Mouse (Mus musculus): Measurements from ENCODE around the gene Trp53tg5. TPM values are rescaled to one million over a fixed set of nuclear protein-coding genes. Genes with fewer than 3 reads are reported as not detected.
A peak's percentile ranks its signal among the peaks of the same experiment; 100 is the strongest.

The Trp53tg5 gene
- polyA plus RNA-seq, 1 experiment from 2014 or later = not detected

- ATAC-seq (ENCODE audit: insufficient read depth) = no peak
Measured at GRCm38 (mm10) chr2:164457942-164458341, 15.6 kb downstream of the Trp53tg5 start.

GRCm38 (mm10) chr2:164456864-164457300 lies 16.6 kb downstream of the Trp53tg5 start, which contains the start of gene Sys1:
Gene Sys1, plus strand, starts transcription at chr2:164456964.
- no peaks in the 10 kb centered on the region for H3K9me3 ChIP-seq (replicated peaks)
- H3K27me3 ChIP-seq = peaks cover 4% of the 10 kb centered on the region; the same call in 1 of the 2 replicates
- H3K27ac ChIP-seq (replicated peaks) = peak within 1 kb of the TSS; percentile 71; the same call in 1 of the 2 replicates
- no peaks in the 10 kb centered on the region for H3K36me3 ChIP-seq (replicated peaks)
- 7% methylated on average over 7 of the region's 7 CpGs for WGBS (ENCODE audit: insufficient replicate concordance)
- ATAC-seq (ENCODE audit: insufficient read depth) = no peak
- H3K4me2 ChIP-seq = peak within 1 kb of the TSS; percentile 23
- no peak within 1 kb of the TSS for H3K4me3 ChIP-seq (replicated peaks)
- no peak within 1 kb of the TSS for H3K9ac ChIP-seq
- H3K4me1 ChIP-seq (replicated peaks) = peaks cover 28% of the 10 kb centered on the region

More at GRCm38 (mm10) chr2:164457942-164458341, 15.6 kb downstream of the Trp53tg5 start:
- H3K9ac ChIP-seq = no peak overlapping the region
- no peak overlapping the region for H3K4me3 ChIP-seq (replicated peaks)
- H3K9me3 ChIP-seq (replicated peaks) = no peaks in the 10 kb centered on the region
- H3K27ac ChIP-seq (replicated peaks) = peak overlapping the region; percentile 71
- H3K4me1 ChIP-seq (replicated peaks) = peaks cover 37% of the 10 kb centered on the region
- H3K27me3 ChIP-seq = peaks cover 4% of the 10 kb centered on the region; the same call in 1 of the 2 replicates
- peak overlapping the region; percentile 23 for H3K4me2 ChIP-seq
- H3K36me3 ChIP-seq (replicated peaks) = no peaks in the 10 kb centered on the region; the same call in 1 of the 2 replicates
- WGBS (ENCODE audit: insufficient replicate concordance) = 46% methylated on average over 7 of the region's 7 CpGs

GRCm38 (mm10) chr2:164456413-164456812 lies 17.1 kb downstream of the Trp53tg5 start:
- peak overlapping the region; percentile 55; the same call in 1 of the 2 replicates for H3K27ac ChIP-seq (replicated peaks)
- H3K9me3 ChIP-seq (replicated peaks) = no peaks in the 10 kb centered on the region
- H3K4me3 ChIP-seq (replicated peaks) = no peak overlapping the region
- no peaks in the 10 kb centered on the region for H3K36me3 ChIP-seq (replicated peaks)
- 59% methylated on average over 1 of the region's 1 CpGs for WGBS (ENCODE audit: insufficient replicate concordance)
- H3K4me2 ChIP-seq = no peak overlapping the region
- H3K9ac ChIP-seq = no peak overlapping the region
- H3K4me1 ChIP-seq (replicated peaks) = peaks cover 23% of the 10 kb centered on the region
- ATAC-seq (ENCODE audit: insufficient read depth) = no peak
- H3K27me3 ChIP-seq = peaks cover 4% of the 10 kb centered on the region; the same call in 1 of the 2 replicates

GRCm38 (mm10) chr2:164455421-164456190 lies 17.9 kb downstream of the Trp53tg5 start:
- H3K36me3 ChIP-seq (replicated peaks) = no peaks in the 10 kb centered on the region
- no peaks in the 10 kb centered on the region for H3K9me3 ChIP-seq (replicated peaks)
- no peak overlapping the region for H3K4me3 ChIP-seq (replicated peaks)
- ATAC-seq (ENCODE audit: insufficient read depth) = no peak
- peaks cover 4% of the 10 kb centered on the region; the same call in 1 of the 2 replicates for H3K27me3 ChIP-seq
- 46% methylated on average over 6 of the region's 6 CpGs for WGBS (ENCODE audit: insufficient replicate concordance)
- H3K27ac ChIP-seq (replicated peaks) = peak overlapping the region; percentile 35
- no peak overlapping the region for H3K4me2 ChIP-seq
- peaks cover 22% of the 10 kb centered on the region; the same call in 1 of the 2 replicates for H3K4me1 ChIP-seq (replicated peaks)
- H3K9ac ChIP-seq = no peak overlapping the region

GRCm38 (mm10) chr2:164454846-164455245 lies 18.7 kb downstream of the Trp53tg5 start:
- Histone ChIP-seq H3K27ac (replicated peaks) (peak overlapping the region; percentile 49), H3K36me3 (replicated peaks) (no peaks in the 10 kb centered on the region)
- ATAC-seq (ENCODE audit: insufficient read depth) = no peak; the same call in 1 of the 2 replicates

GRCm38 (mm10) chr2:164453887-164454500 lies 19.5 kb downstream of the Trp53tg5 start:
- Histone ChIP-seq H3K36me3 (replicated peaks) (no peaks in the 10 kb centered on the region), H3K27me3 (peaks cover 4% of the 10 kb centered on the region; the same call in 1 of the 2 replicates), H3K9ac (no peak overlapping the region), H3K4me2 (no peak overlapping the region), H3K4me3 (replicated peaks) (no peak overlapping the region), H3K27ac (replicated peaks) (peak overlapping the region; percentile 49; the same call in 1 of the 2 replicates), H3K9me3 (replicated peaks) (no peaks in the 10 kb centered on the region), H3K4me1 (replicated peaks) (peaks cover 22% of the 10 kb centered on the region; the same call in 1 of the 2 replicates)
- no peak for ATAC-seq (ENCODE audit: insufficient read depth)
- 50% methylated on average over 7 of the region's 7 CpGs for WGBS (ENCODE audit: insufficient replicate concordance)

More at GRCm38 (mm10) chr2:164454846-164455245, 18.7 kb downstream of the Trp53tg5 start:
- WGBS (ENCODE audit: insufficient replicate concordance) = 39% methylated on average over 10 of the region's 10 CpGs
- peaks cover 4% of the 10 kb centered on the region; the same call in 1 of the 2 replicates for H3K27me3 ChIP-seq
- H3K9me3 ChIP-seq (replicated peaks) = no peaks in the 10 kb centered on the region
- H3K4me3 ChIP-seq (replicated peaks) = no peak overlapping the region
- H3K4me1 ChIP-seq (replicated peaks) = peaks cover 22% of the 10 kb centered on the region; the same call in 1 of the 2 replicates
- no peak overlapping the region for H3K4me2 ChIP-seq
- H3K9ac ChIP-seq = no peak overlapping the region

- Histone ChIP-seq H3K36me3 (replicated peaks) (no peaks in the 10 kb centered on the region), H3K9me3 (replicated peaks) (no peaks in the 10 kb centered on the region), H3K27me3 (peaks cover 4% of the 10 kb centered on the region; the same call in 1 of the 2 replicates), H3K4me2 (no peak overlapping the region), H3K4me3 (replicated peaks) (no peak overlapping the region), H3K4me1 (replicated peaks) (peaks cover 22% of the 10 kb centered on the region; the same call in 1 of the 2 replicates), H3K27ac (replicated peaks) (no peak overlapping the region), H3K9ac (no peak overlapping the region)
- ATAC-seq (ENCODE audit: insufficient read depth) = no peak
- WGBS (ENCODE audit: insufficient replicate concordance) = 58% methylated on average over 14 of the region's 14 CpGs
Measured at GRCm38 (mm10) chr2:164453047-164453757, 20.3 kb downstream of the Trp53tg5 start.

- H3K9me3 ChIP-seq (replicated peaks) = no peaks in the 10 kb centered on the region
- 50% methylated on average over 13 of the region's 13 CpGs for WGBS (ENCODE audit: insufficient replicate concordance)
- no peak overlapping the region for H3K9ac ChIP-seq
- H3K4me2 ChIP-seq = no peak overlapping the region
- peaks cover 4% of the 10 kb centered on the region; the same call in 1 of the 2 replicates for H3K27me3 ChIP-seq
- ATAC-seq (ENCODE audit: insufficient read depth) = no peak
- no peak overlapping the region for H3K4me3 ChIP-seq (replicated peaks)
- peaks cover 22% of the 10 kb centered on the region; the same call in 1 of the 2 replicates for H3K4me1 ChIP-seq (replicated peaks)
- H3K36me3 ChIP-seq (replicated peaks) = no peaks in the 10 kb centered on the region
- H3K27ac ChIP-seq (replicated peaks) = no peak overlapping the region
Measured at GRCm38 (mm10) chr2:164452000-164452676, 21.4 kb downstream of the Trp53tg5 start.

- Histone ChIP-seq H3K36me3 (replicated peaks) (no peaks in the 10 kb centered on the region), H3K4me1 (replicated peaks) (0 out of 2 replicates have a peak, but pooled peaks cover 5% of the 10 kb centered on the region), H3K9ac (no peak overlapping the region), H3K9me3 (replicated peaks) (no peaks in the 10 kb centered on the region), H3K4me3 (replicated peaks) (no peak overlapping the region), H3K27ac (replicated peaks) (no peak overlapping the region), H3K4me2 (no peak overlapping the region), H3K27me3 (peaks cover 10% of the 10 kb centered on the region)
- WGBS (ENCODE audit: insufficient replicate concordance) = 68% methylated on average over 14 of the region's 14 CpGs
- no peak for ATAC-seq (ENCODE audit: insufficient read depth)
Measured at GRCm38 (mm10) chr2:164449341-164450042, 24.0 kb downstream of the Trp53tg5 start.

GRCm38 (mm10) chr2:164448921-164449320 lies 24.6 kb downstream of the Trp53tg5 start:
- Histone ChIP-seq H3K9ac (no peak overlapping the region), H3K4me3 (replicated peaks) (no peak overlapping the region), H3K36me3 (replicated peaks) (no peaks in the 10 kb centered on the region), H3K27me3 (peaks cover 16% of the 10 kb centered on the region), H3K27ac (replicated peaks) (no peak overlapping the region), H3K4me2 (no peak overlapping the region), H3K9me3 (replicated peaks) (no peaks in the 10 kb centered on the region), H3K4me1 (replicated peaks) (0 out of 2 replicates have a peak, but pooled peaks cover under 1% of the 10 kb centered on the region)
- no peak for ATAC-seq (ENCODE audit: insufficient read depth)
- WGBS (ENCODE audit: insufficient replicate concordance) = 63% methylated on average over 5 of the region's 5 CpGs

Data from liver, embryonic 15.5 days (tissue).